Mouse (Mus musculus): ENCODE results near the gene Hspa12a. TPM values are rescaled to one million over a fixed set of nuclear protein-coding genes. Genes with fewer than 3 reads are reported as not detected.

Gene Hspa12a
- 1.0 and 1.1 TPM in 2 replicates for total RNA-seq (2014; rRNA removed)
- 0.93 and 1.1 TPM in 2 replicates for polyA plus RNA-seq (2012; rRNA removed)

GRCm38 (mm10) chr19:58942841-58943828, at the start of gene Hspa12a, which contains the start of gene Eno4:
Gene Hspa12a, minus strand, starts transcription at chr19:58943654.
Gene Eno4, plus strand, starts transcription at chr19:58943425.
- TF ChIP-seq POLR2A (IDR thresholded peaks at IDR 0.05; ENCODE audit: extremely low read depth, insufficient read depth, low read length) (peak; percentile 67), CTCF (IDR thresholded peaks at IDR 0.05; ENCODE audit: low read depth, low read length) (no peak)
- DNase-seq (ENCODE audit: extremely low read depth, low read depth, low spot score), result peak; percentile 75
- Histone ChIP-seq H3K36me3 (ENCODE audit: control insufficient read depth, insufficient read depth, low read length) (no peaks in the 10 kb centered on the region), H3K4me1 (ENCODE audit: control insufficient read depth, insufficient read depth, low read length) (peaks cover 2% of the 10 kb centered on the region; the same call in 1 of the 2 replicates), H3K27ac (replicated peaks; ENCODE audit: insufficient read depth, low read depth, low read length) (no peak within 1 kb of the TSS), H3K9ac (ENCODE audit: low read depth, low read length) (peak within 1 kb of the TSS; percentile 52), H3K4me3 (ENCODE audit: insufficient read depth, low read depth, low read length) (peak within 1 kb of the TSS; percentile 76), H3K27me3 (ENCODE audit: control insufficient read depth, insufficient read depth, low read length) (no peaks in the 10 kb centered on the region), H3K79me2 (ENCODE audit: control insufficient read depth, insufficient read depth, low read length) (no peaks in the 10 kb centered on the region)
- 1% methylated on average over 65 of the region's 65 CpGs for WGBS

GRCm38 (mm10) chr19:58981571-58981970, 38.1 kb upstream of the Hspa12a start:
- DNase-seq (ENCODE audit: extremely low read depth, low read depth, low spot score), result no peak
- whole genome bisulfite sequencing, result 73% methylated on average over 9 of the region's 9 CpGs
- no peak overlapping the region for H3K4me3 ChIP-seq (ENCODE audit: insufficient read depth, low read depth, low read length)
- H3K27ac ChIP-seq (replicated peaks; ENCODE audit: insufficient read depth, low read depth, low read length), result no peak overlapping the region
- H3K36me3 ChIP-seq (ENCODE audit: control insufficient read depth, insufficient read depth, low read length), result peaks cover 13% of the 10 kb centered on the region
- no peaks in the 10 kb centered on the region for H3K79me2 ChIP-seq (ENCODE audit: control insufficient read depth, insufficient read depth, low read length)
- TF ChIP-seq POLR2A (IDR thresholded peaks at IDR 0.05; ENCODE audit: extremely low read depth, insufficient read depth, low read length) (no peak), CTCF (IDR thresholded peaks at IDR 0.05; ENCODE audit: low read depth, low read length) (no peak)
- H3K4me1 ChIP-seq (ENCODE audit: control insufficient read depth, insufficient read depth, low read length), result no peaks in the 10 kb centered on the region
- H3K9ac ChIP-seq (ENCODE audit: low read depth, low read length), result no peak overlapping the region
- H3K27me3 ChIP-seq (ENCODE audit: control insufficient read depth, insufficient read depth, low read length), result no peaks in the 10 kb centered on the region

GRCm38 (mm10) chr19:58980056-58980440, 36.6 kb upstream of the Hspa12a start:
- H3K36me3 ChIP-seq (ENCODE audit: control insufficient read depth, insufficient read depth, low read length), result peaks cover 13% of the 10 kb centered on the region
- no peak for DNase-seq (ENCODE audit: extremely low read depth, low read depth, low spot score)
- TF ChIP-seq POLR2A (IDR thresholded peaks at IDR 0.05; ENCODE audit: extremely low read depth, insufficient read depth, low read length) (no peak), CTCF (IDR thresholded peaks at IDR 0.05; ENCODE audit: low read depth, low read length) (no peak)
- H3K4me1 ChIP-seq (ENCODE audit: control insufficient read depth, insufficient read depth, low read length), result no peaks in the 10 kb centered on the region
- H3K9ac ChIP-seq (ENCODE audit: low read depth, low read length), result no peak overlapping the region
- H3K27ac ChIP-seq (replicated peaks; ENCODE audit: insufficient read depth, low read depth, low read length), result no peak overlapping the region
- WGBS, result 89% methylated on average over 5 of the region's 5 CpGs
- H3K79me2 ChIP-seq (ENCODE audit: control insufficient read depth, insufficient read depth, low read length), result no peaks in the 10 kb centered on the region
- H3K27me3 ChIP-seq (ENCODE audit: control insufficient read depth, insufficient read depth, low read length), result no peaks in the 10 kb centered on the region
- H3K4me3 ChIP-seq (ENCODE audit: insufficient read depth, low read depth, low read length), result no peak overlapping the region

GRCm38 (mm10) chr19:58979436-58980055, 36.1 kb upstream of the Hspa12a start:
- H3K36me3 ChIP-seq (ENCODE audit: control insufficient read depth, insufficient read depth, low read length), result peaks cover 15% of the 10 kb centered on the region
- H3K4me1 ChIP-seq (ENCODE audit: control insufficient read depth, insufficient read depth, low read length), result no peaks in the 10 kb centered on the region
- no peak overlapping the region for H3K4me3 ChIP-seq (ENCODE audit: insufficient read depth, low read depth, low read length)
- H3K79me2 ChIP-seq (ENCODE audit: control insufficient read depth, insufficient read depth, low read length), result no peaks in the 10 kb centered on the region
- no peak for DNase-seq (ENCODE audit: extremely low read depth, low read depth, low spot score)
- 78% methylated on average over 13 of the region's 13 CpGs for WGBS
- TF ChIP-seq CTCF (IDR thresholded peaks at IDR 0.05; ENCODE audit: low read depth, low read length) (no peak), POLR2A (IDR thresholded peaks at IDR 0.05; ENCODE audit: extremely low read depth, insufficient read depth, low read length) (no peak)
- H3K9ac ChIP-seq (ENCODE audit: low read depth, low read length), result no peak overlapping the region
- H3K27me3 ChIP-seq (ENCODE audit: control insufficient read depth, insufficient read depth, low read length), result no peaks in the 10 kb centered on the region
- no peak overlapping the region for H3K27ac ChIP-seq (replicated peaks; ENCODE audit: insufficient read depth, low read depth, low read length)

- TF ChIP-seq POLR2A (IDR thresholded peaks at IDR 0.05; ENCODE audit: extremely low read depth, insufficient read depth, low read length) (no peak), CTCF (IDR thresholded peaks at IDR 0.05; ENCODE audit: low read depth, low read length) (no peak)
- whole genome bisulfite sequencing, result 72% methylated on average over 11 of the region's 11 CpGs
- no peaks in the 10 kb centered on the region for H3K4me1 ChIP-seq (ENCODE audit: control insufficient read depth, insufficient read depth, low read length)
- no peaks in the 10 kb centered on the region for H3K79me2 ChIP-seq (ENCODE audit: control insufficient read depth, insufficient read depth, low read length)
- peaks cover 23% of the 10 kb centered on the region for H3K36me3 ChIP-seq (ENCODE audit: control insufficient read depth, insufficient read depth, low read length)
- H3K27me3 ChIP-seq (ENCODE audit: control insufficient read depth, insufficient read depth, low read length), result no peaks in the 10 kb centered on the region
- no peak overlapping the region for H3K4me3 ChIP-seq (ENCODE audit: insufficient read depth, low read depth, low read length)
- no peak for DNase-seq (ENCODE audit: extremely low read depth, low read depth, low spot score)
- no peak overlapping the region for H3K9ac ChIP-seq (ENCODE audit: low read depth, low read length)
- no peak overlapping the region for H3K27ac ChIP-seq (replicated peaks; ENCODE audit: insufficient read depth, low read depth, low read length)
Observed at GRCm38 (mm10) chr19:58978401-58979171, 35.1 kb upstream of the Hspa12a start.
